Mouse (Mus musculus) midbrain, embryonic 16.5 days (tissue): ENCODE measurements around the gene Prpf38b. TPM values are rescaled to one million over a fixed set of nuclear protein-coding genes. Genes with fewer than 3 reads are reported as not detected.

Experiments used
- ATAC-seq: fragments of 200-750 bp; cut with Nextera tagmentation; 2 replicates; pipeline ENCODE4 v1.8.0; 2017; ENCODE audit warnings: moderate TSS enrichment
- H3K27ac ChIP-seq: fragments of 300-500 bp; sonication (generic); 2 replicates; pipeline ENCODE4 v1.5.1; 2014; ENCODE audit warnings: mild to moderate bottlenecking, low read length, mixed read lengths
- H3K27me3 ChIP-seq: fragments of 300-500 bp; sonication (generic); 2 replicates; pipeline ENCODE4 v1.6.1; 2014; ENCODE audit warnings: low read depth, low read length, mixed read lengths; ENCODE audit not compliant: control insufficient read depth, insufficient read depth
- H3K36me3 ChIP-seq: fragments of 300-500 bp; sonication (generic); 2 replicates; pipeline ENCODE4 v1.6.1; 2014; ENCODE audit warnings: mild to moderate bottlenecking, low read length, moderate library complexity, mixed read lengths; ENCODE audit not compliant: control insufficient read depth, insufficient read depth
- H3K4me1 ChIP-seq: fragments of 300-500 bp; sonication (generic); 2 replicates; pipeline ENCODE4 v1.6.1; 2014; ENCODE audit warnings: mild to moderate bottlenecking, low read length, mixed read lengths; ENCODE audit not compliant: control insufficient read depth, insufficient read depth
- H3K4me2 ChIP-seq: fragments of 300-500 bp; sonication (generic); 2 replicates; pipeline ENCODE4 v1.6.1; 2014; ENCODE audit warnings: mild to moderate bottlenecking, low read length, mixed read lengths
- H3K4me3 ChIP-seq: fragments of 300-500 bp; sonication (generic); 2 replicates; pipeline ENCODE4 v1.5.1; 2014; ENCODE audit warnings: low read depth, mild to moderate bottlenecking, low read length, moderate library complexity, mixed read lengths
- H3K9ac ChIP-seq: fragments of 300-500 bp; sonication (generic); 2 replicates; pipeline ENCODE4 v1.6.1; 2014; ENCODE audit warnings: low read depth, low read length, mixed read lengths
- H3K9me3 ChIP-seq: fragments of 300-500 bp; sonication (generic); replicated peaks from 2 replicates; pipeline ENCODE4 v1.6.1; 2014; ENCODE audit warnings: mild to moderate bottlenecking, low read length, mixed read lengths; ENCODE audit not compliant: control insufficient read depth, poor library complexity, severe bottlenecking
- WGBS: fragments of 180-500 bp; shearing (Covaris S2); extraction: QIAGEN DNeasy Blood & Tissue Kit; methylation state at CpG from one replicate; pipeline ENCODE4 v1.1.7; 2014; 5-methylcytosine and 5-hydroxymethylcytosine counted together
- polyA plus RNA-seq: library from polyadenylated mRNA; unstranded; fragments of >200 nt; fragmentation: Nextera tagmentation; extraction: Ambion mirVana; gene quantifications from 2 replicates; pipeline ENCODE4 v1.2.1, GENCODE M21; 2015

Prpf38b gene
- polyA plus RNA-seq, 1 experiment from 2014 or later: 54.2 TPM

GRCm38 (mm10) chr3:108911081-108911547 is 413 bp downstream of the Prpf38b start:
- H3K4me2 ChIP-seq: peak overlapping the region; percentile 87
- H3K4me1 ChIP-seq: peaks cover 21% of the 10 kb centered on the region
- H3K9ac ChIP-seq: peak overlapping the region; percentile 90
- no peaks in the 10 kb centered on the region for H3K9me3 ChIP-seq
- WGBS: under 1% methylated on average over 43 of the region's 44 CpGs
- peak; percentile 91 for ATAC-seq
- no peaks in the 10 kb centered on the region for H3K27me3 ChIP-seq
- peak overlapping the region; percentile 99 for H3K4me3 ChIP-seq
- no peaks in the 10 kb centered on the region for H3K36me3 ChIP-seq
- peak overlapping the region; percentile 97 for H3K27ac ChIP-seq

GRCm38 (mm10) chr3:108910303-108911080 is 1.0 kb downstream of the Prpf38b start:
- no peak for ATAC-seq
- Histone ChIP-seq H3K4me2 (peak overlapping the region; percentile 87), H3K36me3 (peaks cover 3% of the 10 kb centered on the region; the same call in 1 of the 2 replicates), H3K4me1 (peaks cover 21% of the 10 kb centered on the region), H3K9me3 (no peaks in the 10 kb centered on the region), H3K27ac (peak overlapping the region; percentile 97), H3K9ac (peak overlapping the region; percentile 90), H3K27me3 (no peaks in the 10 kb centered on the region), H3K4me3 (peak overlapping the region; percentile 99)
- under 1% methylated on average over 31 of the region's 32 CpGs for WGBS

DNA sequence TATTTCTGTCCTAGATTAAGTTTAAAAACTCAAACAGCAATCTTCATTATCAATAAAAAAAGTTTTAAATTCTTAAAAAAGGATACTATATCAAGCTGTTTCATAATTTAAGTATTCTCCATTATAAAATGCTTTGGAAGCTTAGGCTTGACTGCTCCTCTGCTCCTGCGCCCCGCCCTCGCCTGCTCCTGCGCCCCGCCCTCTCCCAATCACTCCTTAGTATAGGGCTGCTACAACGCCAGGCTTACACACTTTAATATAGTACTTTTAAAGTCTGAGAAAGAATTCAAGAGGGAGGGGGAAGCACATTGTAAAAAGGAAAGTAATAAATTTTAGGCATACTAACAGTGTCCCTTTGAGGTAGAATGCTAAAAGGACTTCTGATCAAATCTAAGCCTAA is 8.6 kb downstream of the Prpf38b start:
- Histone ChIP-seq H3K27me3 (no peaks in the 10 kb centered on the region), H3K27ac (no peak overlapping the region), H3K4me2 (no peak overlapping the region), H3K4me3 (no peak overlapping the region), H3K36me3 (peaks cover 26% of the 10 kb centered on the region), H3K4me1 (no peaks in the 10 kb centered on the region), H3K9ac (no peak overlapping the region), H3K9me3 (no peaks in the 10 kb centered on the region)
- WGBS: 96% methylated on average over 6 of the region's 6 CpGs
- no peak for ATAC-seq

DNA sequence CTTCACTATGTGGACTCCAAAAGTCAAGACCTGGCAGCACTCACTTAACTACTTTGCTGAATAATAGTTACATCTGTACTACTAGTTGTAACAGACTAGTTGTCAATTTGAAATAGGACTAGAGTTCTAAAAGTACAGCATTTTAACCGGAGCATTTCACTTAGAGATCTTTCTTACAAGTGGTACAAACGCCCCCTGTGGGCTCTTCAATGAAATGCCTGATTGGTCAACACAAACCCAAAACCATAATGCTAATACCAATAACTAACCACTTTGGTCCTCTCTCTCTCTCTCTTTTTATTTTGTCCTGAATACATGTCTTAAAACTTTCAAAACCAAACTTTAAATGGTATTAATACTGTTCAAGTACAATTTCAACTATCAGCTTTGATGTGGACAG is 9.5 kb downstream of the Prpf38b start:
- Histone ChIP-seq H3K4me2 (no peak overlapping the region), H3K9ac (no peak overlapping the region), H3K36me3 (peaks cover 26% of the 10 kb centered on the region), H3K4me3 (no peak overlapping the region), H3K4me1 (no peaks in the 10 kb centered on the region), H3K9me3 (no peaks in the 10 kb centered on the region), H3K27ac (no peak overlapping the region), H3K27me3 (no peaks in the 10 kb centered on the region)
- ATAC-seq: 0 out of 2 replicates have a peak, but pooled peaks have one; percentile 48
- WGBS: 61% methylated on average over 2 of the region's 2 CpGs

DNA sequence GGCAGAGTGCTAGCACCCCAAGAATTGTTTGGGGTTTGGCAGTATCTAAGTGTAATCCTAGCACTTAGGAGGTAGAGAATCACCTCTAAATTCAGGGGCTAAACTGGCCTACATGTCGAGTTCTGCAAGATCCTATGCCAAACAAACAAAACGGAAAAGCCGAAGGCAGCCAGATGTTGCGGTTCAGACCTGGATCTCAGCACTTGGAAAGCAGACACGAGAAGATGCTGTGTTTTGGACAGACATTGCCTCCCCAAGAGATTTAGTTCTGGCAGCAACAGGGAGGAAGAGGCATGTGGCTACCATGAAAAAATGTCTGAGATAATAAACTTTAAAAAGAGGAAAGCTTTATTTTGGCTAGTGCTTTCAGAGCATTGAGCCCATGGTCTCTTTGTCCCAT is 10.8 kb downstream of the Prpf38b start:
- Histone ChIP-seq H3K27ac (no peak overlapping the region), H3K4me2 (no peak overlapping the region), H3K9ac (no peak overlapping the region), H3K36me3 (peaks cover 25% of the 10 kb centered on the region), H3K4me3 (no peak overlapping the region), H3K9me3 (no peaks in the 10 kb centered on the region), H3K4me1 (no peaks in the 10 kb centered on the region), H3K27me3 (no peaks in the 10 kb centered on the region)
- 83% methylated on average over 5 of the region's 5 CpGs for WGBS
- no peak for ATAC-seq

GRCm38 (mm10) chr3:108900147-108900546 is 11.4 kb downstream of the Prpf38b start:
- ATAC-seq: no peak

DNA sequence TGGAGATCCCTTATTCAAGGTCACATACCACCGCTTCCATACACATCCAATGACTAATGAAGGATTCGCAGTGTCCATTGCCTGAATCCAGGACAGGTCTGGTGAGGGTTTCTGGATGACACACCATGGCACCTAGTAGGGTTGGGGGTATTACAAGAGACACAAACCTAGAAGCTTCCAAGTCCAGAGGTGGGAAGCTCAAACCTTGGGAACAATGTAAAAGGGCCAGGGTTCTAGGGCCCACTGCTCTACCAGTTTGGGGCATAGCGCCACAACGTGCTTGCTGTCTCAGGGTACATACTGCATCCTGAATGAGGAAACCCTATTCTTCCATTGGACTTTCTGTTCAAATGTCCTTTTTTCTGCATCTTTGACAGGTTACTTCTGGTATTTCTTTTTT is 12.9 kb downstream of the Prpf38b start:
- ATAC-seq: no peak
- H3K27me3 ChIP-seq: no peaks in the 10 kb centered on the region
- WGBS: 95% methylated on average over 4 of the region's 4 CpGs

More at GRCm38 (mm10) chr3:108900147-108900546, 11.4 kb downstream of the Prpf38b start:
- Histone ChIP-seq H3K9me3 (no peaks in the 10 kb centered on the region), H3K27me3 (no peaks in the 10 kb centered on the region), H3K27ac (no peak overlapping the region), H3K4me1 (no peaks in the 10 kb centered on the region), H3K4me3 (no peak overlapping the region), H3K36me3 (peaks cover 21% of the 10 kb centered on the region), H3K4me2 (no peak overlapping the region), H3K9ac (no peak overlapping the region)
- 90% methylated on average over 3 of the region's 3 CpGs for WGBS

DNA sequence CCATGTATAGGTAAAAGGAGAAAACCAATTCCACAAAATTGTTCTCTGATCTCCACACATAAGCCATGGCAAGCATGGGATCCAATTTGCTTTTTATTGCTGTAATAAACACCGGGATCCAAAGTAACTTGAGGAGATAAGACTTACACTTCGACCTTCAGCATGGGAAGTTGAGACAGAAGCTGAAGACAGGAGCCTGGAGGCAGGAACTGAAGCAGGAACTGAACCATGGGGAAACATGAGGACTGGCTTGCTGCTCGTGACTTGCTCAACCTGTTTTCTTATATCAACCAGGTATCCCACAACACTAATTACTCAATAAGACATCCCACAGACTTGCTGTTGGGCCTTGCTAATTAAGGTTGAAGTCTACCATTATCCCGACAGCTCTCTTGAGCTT is 18.6 kb downstream of the Prpf38b start:
- Histone ChIP-seq H3K4me3 (no peak overlapping the region), H3K4me2 (no peak overlapping the region), H3K27ac (no peak overlapping the region), H3K9ac (no peak overlapping the region), H3K4me1 (no peaks in the 10 kb centered on the region), H3K9me3 (no peaks in the 10 kb centered on the region), H3K27me3 (no peaks in the 10 kb centered on the region), H3K36me3 (no peaks in the 10 kb centered on the region)
- WGBS: 77% methylated on average over 4 of the region's 4 CpGs
- no peak for ATAC-seq

More for the DNA sequence above, 12.9 kb downstream of the Prpf38b start:
- no peaks in the 10 kb centered on the region for H3K9me3 ChIP-seq
- H3K36me3 ChIP-seq: peaks cover 8% of the 10 kb centered on the region; the same call in 1 of the 2 replicates
- H3K27ac ChIP-seq: no peak overlapping the region
- H3K4me3 ChIP-seq: no peak overlapping the region
- H3K9ac ChIP-seq: no peak overlapping the region
- H3K4me2 ChIP-seq: no peak overlapping the region
- no peaks in the 10 kb centered on the region for H3K4me1 ChIP-seq

GRCm38 (mm10) chr3:108892080-108892479 is 19.4 kb downstream of the Prpf38b start:
- no peaks in the 10 kb centered on the region for H3K9me3 ChIP-seq
- ATAC-seq: no peak
- 79% methylated on average over 1 of the region's 1 CpGs for WGBS

More at GRCm38 (mm10) chr3:108892080-108892479, 19.4 kb downstream of the Prpf38b start:
- H3K27ac ChIP-seq: no peak overlapping the region
- no peaks in the 10 kb centered on the region for H3K4me1 ChIP-seq
- H3K36me3 ChIP-seq: no peaks in the 10 kb centered on the region
- no peaks in the 10 kb centered on the region for H3K27me3 ChIP-seq
- H3K4me2 ChIP-seq: no peak overlapping the region
- H3K9ac ChIP-seq: no peak overlapping the region
- no peak overlapping the region for H3K4me3 ChIP-seq
